Mouse (Mus musculus) Patski (cell line): ENCODE measurements around the gene Inha. TPM values are rescaled to one million over a fixed set of nuclear protein-coding genes. Genes with fewer than 3 reads are reported as not detected.

ENCODE experiments used
- ATAC-seq: fragments of 100-300 bp; one replicate; pipeline ENCODE4 v1.8.0; 2021
- CTCF ChIA-PET: fragments of 350-600 bp; sonication (Branson Sonifier 250); formaldehyde crosslinking; loops from one replicate; lab custom pipeline; 2022; ENCODE audit warnings: inconsistent platforms; lab: Charles Lee
- POLR2A ChIA-PET: fragments of 350-600 bp; sonication (Branson Sonifier 250); formaldehyde crosslinking; loops from one replicate; lab custom pipeline; 2022; ENCODE audit warnings: antibody characterized with exemption, inconsistent platforms; lab: Charles Lee
- DNase-seq: peaks from one replicate; pipeline ENCODE4 v3.0.0-alpha.2; 2011; ENCODE audit warnings: low read depth, low spot score
- H3K27me3 ChIP-seq: fragments of 371-371 bp; one replicate; pipeline ENCODE4 v1.5.1; 2021
- CTCF ChIP-seq: fragments of 100-300 bp; IDR thresholded peaks from one replicate; pipeline ENCODE4 v1.5.1; 2021
- in situ Hi-C: fragments of 300-500 bp; cut with MboI; formaldehyde crosslinking; loops from 3 replicates; pipeline ENCODE4 v1.11.1; 2018; ENCODE audit warnings: low pct_unique_long_range_greater_than_20kb, mixed read lengths
- polyA plus RNA-seq: library from polyadenylated mRNA; unstranded; gene quantifications from one replicate; pipeline ENCODE4 v1.2.3, GENCODE M21; 2021

Gene Inha
- polyA plus RNA-seq, 1 experiment from 2014 or later, result 5.7 TPM

DNA sequence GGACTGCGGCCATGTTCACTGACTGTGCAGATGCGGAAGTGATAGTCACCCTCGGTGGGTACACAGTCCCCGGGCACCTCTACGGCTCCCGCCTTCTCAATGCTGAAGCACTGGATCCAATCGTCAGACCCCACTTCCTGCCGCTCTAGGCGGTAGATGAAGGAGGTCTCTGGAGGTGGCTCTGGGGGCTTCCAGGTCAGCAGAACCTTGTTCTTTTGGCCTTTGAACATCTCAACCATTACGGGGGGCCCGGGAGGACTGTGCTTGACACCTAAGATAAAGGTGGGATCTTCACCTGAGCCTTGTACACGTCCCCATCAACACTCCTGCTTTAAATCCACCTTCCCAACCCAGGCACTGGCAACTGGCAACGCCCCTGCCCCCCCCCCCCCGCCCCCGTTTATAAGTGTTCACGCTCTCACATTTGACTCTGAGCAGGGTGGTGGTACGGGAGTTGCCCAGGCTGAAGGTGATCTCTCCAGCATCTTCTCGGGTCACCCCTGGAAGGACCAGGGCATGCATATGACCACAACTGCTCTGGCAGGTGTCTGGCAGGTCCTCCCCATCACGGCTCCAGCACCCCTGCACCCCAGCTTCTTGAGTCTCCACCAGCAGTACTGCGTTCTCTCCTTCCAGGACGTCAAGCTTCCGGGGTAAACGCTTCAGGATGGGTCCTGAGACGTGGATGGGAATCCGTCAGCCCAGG is 3.8 kb upstream of the Inha start:
- ChIA-PET POLR2A (no interaction called here), CTCF (interaction anchor here (2.6 kb wide), 1 partner anchor 26 kb away, joined by 6 read pairs; no protein-coding TSS in a partner anchor)
- in situ Hi-C loops, result no loop called here
- ATAC-seq (no peak), DNase-seq (no peak)
- H3K27me3 ChIP-seq, result peaks cover 17% of the 10 kb centered on the region
- no peak for TF ChIP-seq CTCF

GRCm38 (mm10) chr1:75503651-75503980 is 3.3 kb upstream of the Inha start:
- CTCF ChIA-PET, result interaction anchor here (2.6 kb wide), 1 partner anchor 27 kb away, joined by 6 read pairs; no protein-coding TSS in a partner anchor
- TF ChIP-seq CTCF, result no peak
- ATAC-seq (no peak), DNase-seq (no peak)
- POLR2A ChIA-PET, result no interaction called here
- peaks cover 17% of the 10 kb centered on the region for H3K27me3 ChIP-seq
- in situ Hi-C loops, result no loop called here

- DNase-seq (no peak), ATAC-seq (no peak)
- ChIA-PET CTCF (interaction anchor here (2.6 kb wide), 1 partner anchor 28 kb away, joined by 6 read pairs; no protein-coding TSS in a partner anchor), POLR2A (no interaction called here)
- in situ Hi-C loops, result no loop called here
- peaks cover 17% of the 10 kb centered on the region for H3K27me3 ChIP-seq
- no peak for TF ChIP-seq CTCF
These were observed 2.4 kb upstream of the Inha start for GRCm38 (mm10) chr1:75504256-75505045.

DNA sequence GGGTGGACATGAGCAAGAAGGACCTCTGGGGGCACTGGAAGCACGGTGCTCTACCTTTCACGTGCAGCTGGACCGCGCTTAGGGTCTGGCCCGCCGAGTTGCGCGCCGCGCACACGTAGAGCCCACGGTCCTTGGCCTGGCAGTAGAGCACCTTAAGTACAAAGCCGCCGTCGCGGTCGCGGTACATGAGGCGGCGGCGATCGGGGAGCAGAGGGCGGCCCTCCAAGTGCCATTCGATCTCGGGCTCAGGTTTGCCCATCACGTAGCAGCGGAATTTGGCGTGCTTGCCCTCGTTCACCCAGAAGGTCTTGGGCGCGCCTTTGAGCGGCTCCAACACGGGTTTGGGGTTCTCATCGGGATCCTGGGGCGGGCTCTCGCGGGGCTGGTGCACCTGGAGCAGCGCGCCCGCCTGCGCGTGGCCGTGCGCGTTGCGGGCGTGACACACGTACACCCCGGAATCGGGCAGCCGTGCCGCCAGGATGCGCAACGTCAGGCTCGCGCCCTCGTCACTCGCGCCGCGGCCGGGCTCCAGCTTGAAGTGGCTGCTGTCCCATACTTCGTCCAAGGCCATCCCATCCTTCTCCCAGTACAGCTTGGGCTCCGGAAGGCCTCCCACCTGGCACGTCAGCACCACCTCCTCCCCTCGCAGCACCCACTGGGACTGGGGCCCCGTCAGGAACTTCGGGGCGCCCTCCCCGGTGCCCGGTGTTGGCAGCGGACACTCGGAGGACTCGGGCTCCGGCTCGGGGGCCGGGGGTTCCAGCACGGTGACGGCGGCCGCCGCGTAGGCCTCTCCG is 1.5 kb upstream of the Inha start:
- ATAC-seq, result peak; percentile 42
- TF ChIP-seq CTCF, result no peak
- DNase-seq, result no peak
- peaks cover 17% of the 10 kb centered on the region for H3K27me3 ChIP-seq
- CTCF ChIA-PET, result interaction anchor here (1.1 to 2.6 kb wide), 2 partner anchors 28 to 54 kb away, joined by 4 to 6 read pairs; no protein-coding TSS in a partner anchor
- POLR2A ChIA-PET, result interaction anchor here (1.0 to 1.5 kb wide), 3 partner anchors 16 to 40 kb away, joined by 3 to 7 read pairs (median 4); partner anchors contain the start of genes Slc4a3 and Stk11ip
- in situ Hi-C loops, result no loop called here

DNA sequence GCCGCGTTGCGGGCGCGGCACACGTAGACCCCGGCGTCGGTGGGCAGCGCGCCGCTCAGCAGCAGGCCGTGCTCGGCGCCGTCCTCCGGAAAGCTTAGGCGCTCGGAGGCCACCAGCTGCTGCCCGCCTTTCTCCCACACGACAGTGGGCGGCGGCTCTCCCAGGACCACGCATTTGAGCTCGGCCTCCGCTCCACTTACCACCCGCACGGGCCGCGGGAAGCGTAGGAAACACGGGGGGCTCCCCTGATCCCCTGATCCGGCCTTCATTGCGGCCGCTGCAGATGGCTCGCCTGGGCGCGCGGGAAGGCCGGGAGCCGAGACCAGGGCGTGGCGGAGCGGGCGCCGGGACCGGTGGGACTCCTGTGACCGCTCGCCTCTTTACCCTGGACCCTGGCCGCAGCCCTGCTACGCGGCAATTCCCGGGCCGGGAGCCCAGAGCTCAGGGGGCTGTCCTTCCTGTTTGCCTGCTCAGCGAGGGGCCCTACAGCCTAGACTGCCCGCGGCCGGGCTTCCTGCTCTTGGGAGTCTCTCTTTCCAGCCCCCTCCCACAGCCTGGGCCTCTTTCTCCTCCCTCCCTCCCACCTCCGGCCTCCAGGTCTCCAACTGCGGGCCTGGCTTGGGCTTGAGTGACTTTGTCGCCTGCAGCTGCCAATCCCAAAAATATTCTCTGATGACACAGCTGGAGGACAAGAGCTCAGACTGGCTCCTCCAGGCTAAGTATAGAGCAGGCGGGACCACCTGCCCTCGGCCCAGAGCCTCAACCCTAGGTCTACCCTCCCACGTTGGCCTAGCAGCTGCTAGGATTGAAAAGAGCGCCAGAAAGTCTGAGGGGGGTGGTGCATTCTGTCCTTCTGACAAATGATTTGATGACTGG is 683 bp upstream of the Inha start, which contains the start of gene Obsl1:
Gene Obsl1 (minus strand): TSS at position 497 of the 876 bp plus-strand sequence.
- peak; percentile 31 for ATAC-seq
- peaks cover 14% of the 10 kb centered on the region for H3K27me3 ChIP-seq
- in situ Hi-C loops, result no loop called here
- CTCF ChIA-PET, result interaction anchor here (1.1 kb wide), 1 partner anchor 53 kb away, joined by 4 read pairs; no protein-coding TSS in a partner anchor
- TF ChIP-seq CTCF, result no peak
- POLR2A ChIA-PET, result interaction anchor here (1.0 to 1.5 kb wide), 3 partner anchors 15 to 40 kb away, joined by 3 to 7 read pairs (median 4); partner anchors contain the start of genes Slc4a3 and Stk11ip
- no peak for DNase-seq

DNA sequence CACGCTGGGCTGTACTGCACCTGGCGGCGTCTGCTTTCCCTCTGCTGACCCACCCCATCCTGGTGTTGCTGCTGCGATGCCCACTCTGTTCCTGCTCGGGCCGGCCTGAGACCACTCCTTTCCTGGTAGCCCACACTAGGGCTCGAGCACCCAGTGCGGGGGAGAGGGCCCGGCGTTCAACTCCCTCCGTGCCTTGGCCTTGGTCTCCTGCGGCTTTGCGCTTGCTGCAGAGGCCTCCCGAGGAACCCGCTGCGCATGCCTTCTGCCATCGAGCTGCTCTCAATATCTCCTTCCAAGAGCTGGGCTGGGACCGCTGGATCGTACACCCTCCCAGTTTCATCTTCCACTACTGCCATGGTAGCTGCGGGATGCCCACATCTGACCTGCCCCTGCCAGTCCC is 2.7 kb downstream of the Inha start:
- CTCF ChIA-PET, result no interaction called here
- peaks cover 17% of the 10 kb centered on the region for H3K27me3 ChIP-seq
- no peak for TF ChIP-seq CTCF
- POLR2A ChIA-PET, result no interaction called here
- in situ Hi-C loops, result no loop called here
- ATAC-seq, result no peak
- no peak for DNase-seq

GRCm38 (mm10) chr1:75510154-75510553 is 3.3 kb downstream of the Inha start:
- TF ChIP-seq CTCF, result no peak
- ChIA-PET POLR2A (no interaction called here), CTCF (no interaction called here)
- no peak for DNase-seq
- ATAC-seq, result no peak
- peaks cover 14% of the 10 kb centered on the region for H3K27me3 ChIP-seq
- in situ Hi-C loops, result no loop called here

DNA sequence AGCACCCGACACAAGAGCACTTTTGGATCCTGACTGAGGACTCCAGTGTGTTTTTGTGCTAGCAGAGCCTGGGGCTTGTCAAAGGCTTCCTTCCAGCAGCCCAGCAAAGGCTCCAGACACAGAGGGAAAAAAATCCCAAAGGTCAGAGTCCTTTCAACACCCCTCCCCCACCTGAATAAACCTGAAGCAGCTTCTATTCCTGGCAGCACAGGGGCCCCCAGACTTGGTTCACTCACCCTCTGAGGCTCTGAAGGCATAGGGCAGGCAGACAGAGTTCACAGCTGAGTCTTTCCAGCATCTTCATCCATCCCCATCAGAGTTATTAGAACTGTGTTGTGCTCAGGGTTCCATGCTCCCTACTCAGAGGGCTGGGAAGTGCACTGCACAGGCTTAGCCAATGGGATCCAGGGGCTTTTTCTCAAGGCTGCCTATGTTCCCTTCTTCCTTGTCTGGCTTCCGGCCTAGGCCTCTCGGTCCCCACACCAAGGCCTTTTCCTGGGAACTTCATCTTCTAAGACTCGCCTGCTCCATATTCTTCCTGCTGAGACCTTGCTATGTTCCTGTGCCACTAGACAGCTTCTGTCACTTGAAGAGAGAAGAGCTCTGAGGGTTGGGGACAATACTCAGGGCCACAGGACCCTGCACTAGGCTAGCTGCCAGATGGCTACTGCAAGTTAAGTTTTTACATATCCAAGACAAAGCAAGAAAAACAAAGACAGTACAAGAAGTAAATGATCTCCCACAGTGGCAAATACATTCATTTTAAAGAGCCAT is 4.7 kb downstream of the Inha start:
- ChIA-PET POLR2A (interaction anchor here (1.0 kb wide), 1 partner anchor 48 kb away, joined by 3 read pairs; no protein-coding TSS in a partner anchor), CTCF (no interaction called here)
- in situ Hi-C loops, result no loop called here
- DNase-seq (no peak), ATAC-seq (no peak)
- TF ChIP-seq CTCF, result no peak
- H3K27me3 ChIP-seq, result peaks cover 9% of the 10 kb centered on the region

DNA sequence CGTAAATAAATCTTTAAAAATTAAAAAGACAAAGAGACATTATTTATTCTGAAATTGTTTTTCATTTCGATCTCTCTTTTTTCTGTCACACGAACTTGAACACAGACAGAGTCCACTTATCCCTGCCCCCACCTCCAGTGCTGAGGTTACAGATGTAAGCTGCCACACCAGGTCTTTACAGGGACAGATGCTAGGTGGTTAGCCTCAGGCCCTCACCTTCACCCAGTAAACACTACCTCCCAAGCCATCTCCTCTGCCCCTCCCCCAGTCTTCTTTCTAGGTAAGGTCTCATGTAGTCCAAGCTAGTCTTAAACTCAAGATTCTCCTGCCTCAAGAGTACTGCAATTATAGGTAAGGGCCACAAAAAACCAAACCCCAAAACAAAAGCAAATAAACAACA is 5.7 kb downstream of the Inha start:
- no peak for TF ChIP-seq CTCF

More for the DNA sequence above, 5.7 kb downstream of the Inha start:
- H3K27me3 ChIP-seq, result peaks cover 9% of the 10 kb centered on the region
- in situ Hi-C loops, result no loop called here
- ATAC-seq (no peak), DNase-seq (no peak)
- CTCF ChIA-PET, result no interaction called here
- POLR2A ChIA-PET, result interaction anchor here (1.0 kb wide), 1 partner anchor 47 kb away, joined by 3 read pairs; no protein-coding TSS in a partner anchor
